Mouse (Mus musculus): ENCODE data around the gene Sycp2l. TPM values are rescaled to one million over a fixed set of nuclear protein-coding genes. Genes with fewer than 3 reads are reported as not detected.

Sycp2l gene
- total RNA-seq, 1 experiment: 2.0 TPM

DNA sequence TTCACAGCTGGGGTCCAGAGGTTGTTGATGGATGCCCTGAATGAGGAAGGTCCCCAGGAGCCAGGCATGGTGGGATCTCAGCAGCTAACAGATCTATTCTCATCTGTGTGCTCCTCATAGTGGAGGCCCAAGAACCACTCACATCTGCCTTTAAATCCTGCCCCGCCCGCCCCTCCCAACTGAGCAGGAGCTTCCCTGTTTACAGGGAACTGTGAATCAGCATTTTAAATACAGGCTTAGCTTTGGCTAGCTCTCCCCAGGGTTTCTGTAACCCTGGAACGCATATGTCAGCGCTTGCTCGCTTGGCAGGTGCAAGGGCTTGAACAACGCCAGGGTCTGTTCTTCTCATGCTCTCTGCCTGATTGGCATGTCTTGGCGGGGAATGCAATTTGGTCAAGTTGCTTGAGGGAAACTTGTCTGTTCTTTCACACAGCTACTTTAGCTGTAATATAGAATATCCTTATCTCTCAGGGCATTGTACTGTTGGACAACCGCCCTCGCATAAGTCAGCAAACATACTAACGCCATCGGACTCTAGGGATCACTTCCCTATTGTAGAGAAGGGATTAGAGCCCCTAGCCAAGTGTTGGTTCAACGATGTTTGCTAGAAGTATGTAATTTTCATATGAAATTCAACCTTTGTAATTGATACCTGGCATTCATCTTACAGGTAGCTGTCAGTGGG lies 10.1 kb upstream of the Sycp2l start:
- DNase-seq (ENCODE audit: low read depth, low spot score): no peak
- Histone ChIP-seq H3K9me3 (ENCODE audit: control insufficient read depth, insufficient read depth, low read depth, low read length) (no peaks in the 10 kb centered on the region), H3K36me3 (ENCODE audit: control insufficient read depth, insufficient read depth, low read length, poor library complexity, severe bottlenecking) (no peaks in the 10 kb centered on the region), H3K27ac (ENCODE audit: insufficient read depth, low read depth, low read length, poor library complexity, severe bottlenecking) (no peak overlapping the region), H3K9ac (ENCODE audit: insufficient read depth, low read depth, low read length, poor library complexity, severe bottlenecking) (no peak overlapping the region), H3K4me3 (ENCODE audit: insufficient read depth in 1 of 2, low read depth in 1 of 2, low read length in 2 of 2, poor library complexity in 1 of 2, severe bottlenecking in 1 of 2) (no peak overlapping the region), H3K4me1 (ENCODE audit: control insufficient read depth in 2 of 2, insufficient read depth in 2 of 2, low read length in 2 of 2, poor library complexity in 1 of 2) (peaks cover 0 to 5% of the 10 kb centered on the region in 2 experiments; a peak in 1 of 4 replicates)
- in situ Hi-C loops (cut with MboI; ENCODE audit: low sequenced_read_pairs in 2 of 2, unreplicated experiment in 2 of 2): no loop called here
- no peak for TF ChIP-seq MAFK (IDR thresholded peaks at IDR 0.05; ENCODE audit: insufficient read depth, low read depth, low read length)
- TF ChIP-seq HCFC1 (IDR thresholded peaks at IDR 0.05; ENCODE audit: borderline replicate concordance, insufficient read depth, low read length): no peak
- TF ChIP-seq ZC3H11A (IDR thresholded peaks at IDR 0.05; ENCODE audit: borderline replicate concordance, low read depth, low read length): no peak

- Histone ChIP-seq H3K36me3 (ENCODE audit: control insufficient read depth, insufficient read depth, low read length, poor library complexity, severe bottlenecking) (no peaks in the 10 kb centered on the region), H3K4me3 (ENCODE audit: insufficient read depth in 1 of 2, low read depth in 1 of 2, low read length in 2 of 2, poor library complexity in 1 of 2, severe bottlenecking in 1 of 2) (no peak overlapping the region), H3K4me1 (ENCODE audit: control insufficient read depth in 2 of 2, insufficient read depth in 2 of 2, low read length in 2 of 2, poor library complexity in 1 of 2) (peaks cover 0 to 5% of the 10 kb centered on the region in 2 experiments; a peak in 1 of 4 replicates), H3K9ac (ENCODE audit: insufficient read depth, low read depth, low read length, poor library complexity, severe bottlenecking) (no peak overlapping the region), H3K27ac (ENCODE audit: insufficient read depth, low read depth, low read length, poor library complexity, severe bottlenecking) (no peak overlapping the region), H3K9me3 (ENCODE audit: control insufficient read depth, insufficient read depth, low read depth, low read length) (no peaks in the 10 kb centered on the region)
- no peak for DNase-seq (ENCODE audit: low read depth, low spot score)
- TF ChIP-seq CHD2 (IDR thresholded peaks at IDR 0.05; ENCODE audit: low read depth, low read length): no peak
- no peak for TF ChIP-seq ZC3H11A (IDR thresholded peaks at IDR 0.05; ENCODE audit: borderline replicate concordance, low read depth, low read length)
- no peak for TF ChIP-seq HCFC1 (IDR thresholded peaks at IDR 0.05; ENCODE audit: borderline replicate concordance, insufficient read depth, low read length)
- TF ChIP-seq MAFK (IDR thresholded peaks at IDR 0.05; ENCODE audit: insufficient read depth, low read depth, low read length): no peak
- no peak for TF ChIP-seq ZNF384 (IDR thresholded peaks at IDR 0.05; ENCODE audit: low read depth, low read length)
- in situ Hi-C loops (cut with MboI; ENCODE audit: low sequenced_read_pairs in 2 of 2, unreplicated experiment in 2 of 2): no loop called here
Measured at GRCm38 (mm10) chr13:41105541-41105940, 8.6 kb upstream of the Sycp2l start.

GRCm38 (mm10) chr13:41110935-41111334 lies 3.2 kb upstream of the Sycp2l start, which contains the start of gene Gcm2:
Gene Gcm2 (minus strand): TSS chr13:41111035.
- no peak for TF ChIP-seq ZC3H11A (IDR thresholded peaks at IDR 0.05; ENCODE audit: borderline replicate concordance, low read depth, low read length)
- TF ChIP-seq ZNF384 (IDR thresholded peaks at IDR 0.05; ENCODE audit: low read depth, low read length): no peak
- TF ChIP-seq HCFC1 (IDR thresholded peaks at IDR 0.05; ENCODE audit: borderline replicate concordance, insufficient read depth, low read length): no peak
- TF ChIP-seq MAFK (IDR thresholded peaks at IDR 0.05; ENCODE audit: insufficient read depth, low read depth, low read length): no peak
- no peak for TF ChIP-seq CHD2 (IDR thresholded peaks at IDR 0.05; ENCODE audit: low read depth, low read length)
- in situ Hi-C loops (cut with MboI; ENCODE audit: low sequenced_read_pairs in 2 of 2, unreplicated experiment in 2 of 2): no loop called here
- Histone ChIP-seq H3K27ac (ENCODE audit: insufficient read depth, low read depth, low read length, poor library complexity, severe bottlenecking) (no peak within 1 kb of the TSS), H3K9me3 (ENCODE audit: control insufficient read depth, insufficient read depth, low read depth, low read length) (no peaks in the 10 kb centered on the region), H3K4me1 (ENCODE audit: control insufficient read depth in 2 of 2, insufficient read depth in 2 of 2, low read length in 2 of 2, poor library complexity in 1 of 2) (no peaks in the 10 kb centered on the region), H3K36me3 (ENCODE audit: control insufficient read depth, insufficient read depth, low read length, poor library complexity, severe bottlenecking) (no peaks in the 10 kb centered on the region), H3K9ac (ENCODE audit: insufficient read depth, low read depth, low read length, poor library complexity, severe bottlenecking) (no peak within 1 kb of the TSS), H3K4me3 (ENCODE audit: insufficient read depth in 1 of 2, low read depth in 1 of 2, low read length in 2 of 2, poor library complexity in 1 of 2, severe bottlenecking in 1 of 2) (no peak within 1 kb of the TSS)
- no peak for DNase-seq (ENCODE audit: low read depth, low spot score)

DNA sequence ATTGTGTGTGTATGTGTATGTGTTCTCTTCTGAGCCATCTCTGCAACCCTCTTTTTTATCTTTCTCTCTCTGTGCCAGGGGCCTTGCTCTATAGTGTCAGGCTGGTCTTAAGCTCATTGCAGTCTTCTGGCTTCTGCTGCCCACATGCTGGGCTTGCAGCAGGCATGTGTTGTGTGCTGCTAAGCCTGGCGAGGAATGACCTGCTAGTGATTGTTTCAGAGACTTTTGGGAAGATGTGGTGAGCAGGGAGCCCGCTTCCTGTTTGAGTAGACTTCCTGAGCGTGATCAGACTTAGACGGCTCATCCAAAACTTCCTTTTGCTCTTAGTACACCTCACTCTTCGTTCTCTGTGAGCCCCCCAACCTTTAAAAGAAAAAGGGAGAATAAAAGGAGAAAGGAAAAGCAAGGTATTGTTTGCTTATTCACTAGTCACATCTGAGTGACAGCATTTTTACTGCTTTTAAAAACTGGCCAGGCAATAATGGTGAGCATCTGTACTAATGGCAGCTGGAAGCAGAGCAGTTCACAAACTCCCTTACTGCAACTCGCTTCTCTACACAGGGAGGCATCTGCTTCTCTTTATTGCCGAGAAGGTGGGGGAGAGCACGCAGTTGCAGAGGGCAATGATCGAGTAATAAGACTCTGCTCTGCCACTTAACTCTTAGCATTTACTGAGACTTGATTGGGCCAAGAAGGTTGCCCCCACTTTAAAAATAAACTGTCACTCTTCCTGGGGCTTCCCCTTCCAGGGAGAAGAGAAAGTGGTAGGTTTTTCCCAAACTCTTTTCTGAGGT lies 5.2 kb downstream of the Sycp2l start:
- Histone ChIP-seq H3K4me1 (ENCODE audit: control insufficient read depth in 2 of 2, insufficient read depth in 2 of 2, low read length in 2 of 2, poor library complexity in 1 of 2) (no peaks in the 10 kb centered on the region), H3K27ac (ENCODE audit: insufficient read depth, low read depth, low read length, poor library complexity, severe bottlenecking) (no peak overlapping the region), H3K36me3 (ENCODE audit: control insufficient read depth, insufficient read depth, low read length, poor library complexity, severe bottlenecking) (no peaks in the 10 kb centered on the region), H3K9me3 (ENCODE audit: control insufficient read depth, insufficient read depth, low read depth, low read length) (no peaks in the 10 kb centered on the region), H3K4me3 (ENCODE audit: insufficient read depth in 1 of 2, low read depth in 1 of 2, low read length in 2 of 2, poor library complexity in 1 of 2, severe bottlenecking in 1 of 2) (no peak overlapping the region), H3K9ac (ENCODE audit: insufficient read depth, low read depth, low read length, poor library complexity, severe bottlenecking) (no peak overlapping the region)
- in situ Hi-C loops (cut with MboI; ENCODE audit: low sequenced_read_pairs in 2 of 2, unreplicated experiment in 2 of 2): no loop called here
- no peak for DNase-seq (ENCODE audit: low read depth, low spot score)
- TF ChIP-seq HCFC1 (IDR thresholded peaks at IDR 0.05; ENCODE audit: borderline replicate concordance, insufficient read depth, low read length) (no peak), ZNF384 (IDR thresholded peaks at IDR 0.05; ENCODE audit: low read depth, low read length) (no peak), ZC3H11A (IDR thresholded peaks at IDR 0.05; ENCODE audit: borderline replicate concordance, low read depth, low read length) (no peak), CHD2 (IDR thresholded peaks at IDR 0.05; ENCODE audit: low read depth, low read length) (no peak), MAFK (IDR thresholded peaks at IDR 0.05; ENCODE audit: insufficient read depth, low read depth, low read length) (no peak)

Measured in ES-E14 (cell line).